Mouse (Mus musculus): ENCODE measurements at regions not wholly inside any gene's neighbourhood (a gene's known extent, or its start where the extent isn't known, plus 50 kb on each side); places are given as distances from the start of the nearest gene placed in this dataset.

DNA sequence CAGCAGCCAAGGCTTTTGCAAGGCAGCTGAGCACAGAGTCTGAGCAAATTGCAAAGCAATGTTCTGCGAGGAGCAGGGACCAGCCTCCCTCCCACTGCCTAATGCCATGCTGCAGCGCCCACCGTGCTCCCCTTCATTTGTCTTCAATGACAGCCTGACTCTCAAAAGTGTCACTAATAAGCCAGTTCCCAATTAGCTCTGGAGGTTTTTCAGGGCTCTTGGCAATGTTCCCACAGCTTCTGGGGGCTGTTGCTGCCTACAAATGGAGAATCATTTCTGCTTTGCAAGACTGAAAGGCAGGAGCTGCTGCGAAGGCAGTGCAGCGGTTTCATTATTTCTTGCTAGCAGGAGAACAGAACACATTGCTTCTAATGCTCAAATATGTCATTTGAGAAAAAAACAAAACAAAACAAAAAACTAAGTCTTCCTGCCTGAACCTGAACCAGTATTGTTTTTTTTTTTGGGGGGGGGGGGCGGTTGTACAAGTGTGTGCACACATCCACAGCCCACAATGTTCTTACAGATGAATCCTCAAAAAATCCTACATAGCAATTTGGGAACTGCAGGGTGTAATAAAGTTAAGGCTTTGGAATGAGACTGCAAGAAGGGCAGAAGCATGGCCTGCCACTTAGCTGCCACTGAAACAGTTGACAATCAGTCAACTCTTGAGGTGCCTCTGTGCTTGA lies 283.5 kb upstream of the Emcn start:
- Histone ChIP-seq H3K36me3 (no peaks in the 10 kb centered on the region), H3K4me3 (no peak overlapping the region), H3K9me3 (replicated peaks) (no peaks in the 10 kb centered on the region), H3K4me1 (no peaks in the 10 kb centered on the region), H3K27me3 (ENCODE audit: low read depth, poor library complexity, severe bottlenecking) (no peaks in the 10 kb centered on the region), H3K27ac (no peak overlapping the region)
- 69% methylated on average over 6 of the region's 6 CpGs for WGBS
- no peak for DNase-seq (ENCODE audit: low spot score)

- Histone ChIP-seq H3K27ac (no peak overlapping the region), H3K9me3 (replicated peaks) (no peaks in the 10 kb centered on the region), H3K4me3 (no peak overlapping the region), H3K4me1 (no peaks in the 10 kb centered on the region), H3K36me3 (no peaks in the 10 kb centered on the region), H3K27me3 (ENCODE audit: low read depth, poor library complexity, severe bottlenecking) (no peaks in the 10 kb centered on the region)
- WGBS: 85% methylated on average over 4 of the region's 4 CpGs
- DNase-seq (ENCODE audit: low spot score): no peak
Observed at GRCm38 (mm10) chr3:137057911-137058260, 283.0 kb upstream of the Emcn start.

DNA sequence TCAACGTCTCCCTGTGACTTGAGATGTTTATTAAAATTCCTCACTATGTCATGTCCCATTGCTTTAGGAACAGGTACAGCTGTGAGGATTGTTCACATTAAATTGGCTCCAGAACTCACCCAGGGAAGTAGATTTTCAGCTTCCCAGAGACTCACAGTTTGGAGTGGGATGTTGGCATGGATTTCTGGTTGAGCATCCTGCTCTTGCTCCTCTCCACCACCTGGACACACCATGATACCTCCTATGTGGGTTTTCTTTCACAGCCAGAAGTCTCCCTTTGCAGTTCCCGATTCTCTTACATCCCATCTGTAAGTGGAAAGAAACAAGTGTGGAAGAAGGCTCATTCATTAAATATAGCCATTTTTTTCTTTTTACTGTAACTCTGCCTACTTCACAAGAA lies 278.8 kb upstream of the Emcn start:
- Histone ChIP-seq H3K36me3 (no peaks in the 10 kb centered on the region), H3K27me3 (ENCODE audit: low read depth, poor library complexity, severe bottlenecking) (no peaks in the 10 kb centered on the region), H3K27ac (no peak overlapping the region), H3K4me1 (no peaks in the 10 kb centered on the region), H3K4me3 (no peak overlapping the region), H3K9me3 (replicated peaks) (no peaks in the 10 kb centered on the region)
- WGBS: 89% methylated on average over 2 of the region's 2 CpGs
- DNase-seq (ENCODE audit: low spot score): no peak

- WGBS: 89% methylated on average over 1 of the region's 1 CpGs
- no peak for DNase-seq (ENCODE audit: low spot score)
Observed at GRCm38 (mm10) chr3:137067336-137067735, 273.5 kb upstream of the Emcn start.

DNA sequence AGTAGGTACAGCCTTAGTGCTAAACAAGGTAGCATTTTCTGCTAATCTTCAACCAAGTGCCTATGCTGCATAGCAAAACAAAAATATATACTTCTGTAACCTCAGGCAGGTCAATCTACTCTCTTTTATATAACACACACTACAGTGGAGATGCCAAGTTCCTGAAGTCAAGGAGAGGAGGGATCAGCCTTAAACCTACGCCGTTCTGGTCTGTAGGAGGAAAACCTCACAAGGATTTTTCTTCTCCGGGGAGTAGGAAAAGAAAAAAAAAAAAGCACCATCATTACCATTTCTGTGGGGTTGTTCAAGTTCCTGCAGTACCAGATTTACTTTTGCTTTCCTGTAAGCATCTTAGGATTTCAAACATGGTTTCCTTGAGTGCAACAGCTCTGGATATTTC lies 271.5 kb upstream of the Emcn start:
- no peak for DNase-seq (ENCODE audit: low spot score)
- H3K9me3 ChIP-seq (replicated peaks): no peaks in the 10 kb centered on the region
- no peak overlapping the region for H3K27ac ChIP-seq
- no peaks in the 10 kb centered on the region for H3K27me3 ChIP-seq (ENCODE audit: low read depth, poor library complexity, severe bottlenecking)
- WGBS: 92% methylated on average over 3 of the region's 3 CpGs
- H3K36me3 ChIP-seq: no peaks in the 10 kb centered on the region
- no peak overlapping the region for H3K4me3 ChIP-seq
- H3K4me1 ChIP-seq: no peaks in the 10 kb centered on the region

More at GRCm38 (mm10) chr3:137067336-137067735, 273.5 kb upstream of the Emcn start:
- Histone ChIP-seq H3K36me3 (no peaks in the 10 kb centered on the region), H3K4me1 (no peaks in the 10 kb centered on the region), H3K27ac (no peak overlapping the region), H3K27me3 (ENCODE audit: low read depth, poor library complexity, severe bottlenecking) (no peaks in the 10 kb centered on the region), H3K4me3 (no peak overlapping the region), H3K9me3 (replicated peaks) (no peaks in the 10 kb centered on the region)

DNA sequence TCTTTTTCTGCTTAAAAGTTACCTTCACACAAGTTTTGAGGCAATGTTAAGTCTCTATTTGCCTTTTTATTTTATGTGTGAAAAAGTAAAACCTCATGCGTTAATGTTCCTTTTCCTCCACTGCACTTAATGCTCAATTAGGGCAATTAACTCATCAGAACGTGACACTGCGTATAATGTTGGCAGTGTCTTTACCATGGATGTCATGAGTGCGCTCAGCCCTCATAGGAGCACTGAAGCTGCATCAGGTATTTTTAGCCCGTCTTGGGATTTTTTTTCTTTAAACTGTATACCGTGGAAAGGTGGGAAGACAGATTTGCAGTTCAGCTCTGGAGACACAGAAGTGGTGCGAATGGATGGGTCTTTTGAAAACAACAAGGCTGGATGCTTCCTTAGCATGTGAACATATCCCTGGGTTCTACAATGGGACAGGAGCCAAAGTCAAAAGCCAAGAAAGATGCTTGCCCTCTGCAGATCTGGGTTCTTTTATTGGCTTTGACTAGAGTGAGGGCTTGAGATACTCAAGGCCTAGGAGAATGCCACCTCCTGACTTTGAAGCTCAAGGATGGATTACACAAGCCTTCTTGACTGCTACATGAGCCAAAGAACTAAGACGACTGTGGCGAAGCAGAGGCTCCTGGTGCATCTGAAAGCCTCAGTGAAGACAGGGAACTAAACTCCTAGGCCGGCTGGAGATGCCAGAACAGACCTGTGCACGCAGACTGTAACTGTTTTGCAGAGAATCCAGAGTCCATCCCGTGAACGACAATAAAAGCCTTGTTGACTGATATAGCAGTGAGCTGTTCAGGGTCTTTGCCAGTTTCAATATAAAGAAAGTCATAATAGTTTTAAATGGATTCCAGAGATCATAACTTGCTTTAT lies 262.9 kb upstream of the Emcn start:
- DNase-seq (ENCODE audit: low spot score): no peak
- no peaks in the 10 kb centered on the region for H3K4me1 ChIP-seq
- WGBS: 91% methylated on average over 13 of the region's 13 CpGs

GRCm38 (mm10) chr3:137078600-137078975 lies 262.3 kb upstream of the Emcn start:
- Histone ChIP-seq H3K27ac (no peak overlapping the region), H3K9me3 (replicated peaks) (no peaks in the 10 kb centered on the region), H3K4me1 (no peaks in the 10 kb centered on the region), H3K36me3 (no peaks in the 10 kb centered on the region), H3K27me3 (ENCODE audit: low read depth, poor library complexity, severe bottlenecking) (no peaks in the 10 kb centered on the region), H3K4me3 (no peak overlapping the region)
- no peak for DNase-seq (ENCODE audit: low spot score)
- 86% methylated on average over 3 of the region's 3 CpGs for WGBS

More for the DNA sequence above, 262.9 kb upstream of the Emcn start:
- H3K9me3 ChIP-seq (replicated peaks): no peaks in the 10 kb centered on the region
- no peaks in the 10 kb centered on the region for H3K36me3 ChIP-seq
- no peak overlapping the region for H3K4me3 ChIP-seq
- no peaks in the 10 kb centered on the region for H3K27me3 ChIP-seq (ENCODE audit: low read depth, poor library complexity, severe bottlenecking)
- H3K27ac ChIP-seq: no peak overlapping the region

DNA sequence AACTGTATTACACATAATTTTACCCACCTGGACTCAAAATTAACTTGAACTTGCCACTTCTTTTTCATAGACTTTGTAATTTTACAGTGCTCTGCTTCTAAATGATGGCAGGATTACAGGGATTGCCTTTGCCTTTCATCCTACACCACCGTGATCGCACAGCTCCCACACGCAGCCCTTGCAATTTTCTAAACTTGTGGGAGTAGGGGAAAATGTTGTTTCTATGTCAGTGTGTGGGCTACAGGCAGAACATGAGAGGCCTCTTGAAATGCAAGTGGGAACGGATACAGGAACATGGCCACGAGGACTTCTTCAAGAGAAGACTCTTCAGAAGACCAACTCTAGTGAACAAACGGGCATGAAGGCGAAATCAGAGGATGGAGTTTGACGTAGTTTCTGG lies 254.0 kb upstream of the Emcn start:
- Histone ChIP-seq H3K36me3 (no peaks in the 10 kb centered on the region), H3K27me3 (ENCODE audit: low read depth, poor library complexity, severe bottlenecking) (no peaks in the 10 kb centered on the region), H3K4me1 (no peaks in the 10 kb centered on the region), H3K4me3 (no peak overlapping the region), H3K9me3 (replicated peaks) (no peaks in the 10 kb centered on the region), H3K27ac (no peak overlapping the region)
- 91% methylated on average over 8 of the region's 8 CpGs for WGBS
- no peak for DNase-seq (ENCODE audit: low spot score)

DNA sequence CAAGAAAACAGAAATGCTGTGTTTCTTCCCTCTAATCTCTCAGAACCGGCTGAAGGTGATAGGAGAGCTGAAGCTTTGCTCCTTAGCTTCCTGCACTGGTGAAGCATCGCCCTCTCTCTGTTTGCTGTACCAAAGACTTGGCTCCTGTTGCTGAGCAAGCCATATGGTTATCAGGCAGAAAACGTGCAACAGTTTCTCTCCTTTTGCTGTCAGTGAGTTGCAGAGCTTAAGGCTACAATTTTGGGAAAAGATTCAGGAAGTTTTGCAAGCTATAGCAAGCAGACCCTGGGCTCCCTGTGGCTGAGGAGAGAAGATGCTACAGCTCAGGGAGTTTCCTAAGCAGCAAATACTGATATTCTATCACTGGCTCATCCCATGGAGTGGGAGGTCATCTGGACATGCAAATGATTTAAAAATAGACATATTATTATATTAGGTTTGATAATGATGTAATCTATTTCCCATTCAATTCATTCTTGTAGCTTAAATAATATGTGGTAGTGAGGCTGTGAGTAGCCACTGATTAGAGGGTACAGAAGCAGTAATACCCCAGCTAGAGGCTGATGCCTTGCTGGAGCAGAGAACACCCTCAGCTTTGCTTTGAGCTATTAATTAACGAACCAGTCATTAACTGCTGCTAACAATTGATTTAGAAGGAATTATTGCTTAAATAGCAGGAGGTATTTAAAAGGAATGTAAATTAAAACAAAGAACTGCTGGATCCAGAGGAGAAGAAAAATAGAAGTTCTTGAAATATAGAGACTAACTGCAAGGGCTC lies 240.1 kb upstream of the Emcn start:
- WGBS: 65% methylated on average over 4 of the region's 4 CpGs
- Histone ChIP-seq H3K36me3 (no peaks in the 10 kb centered on the region), H3K4me1 (no peaks in the 10 kb centered on the region), H3K27ac (no peak overlapping the region), H3K9me3 (replicated peaks) (no peaks in the 10 kb centered on the region), H3K27me3 (ENCODE audit: low read depth, poor library complexity, severe bottlenecking) (no peaks in the 10 kb centered on the region), H3K4me3 (no peak overlapping the region)
- no peak for DNase-seq (ENCODE audit: low spot score)

- Histone ChIP-seq H3K9me3 (replicated peaks) (no peaks in the 10 kb centered on the region), H3K27me3 (ENCODE audit: low read depth, poor library complexity, severe bottlenecking) (no peaks in the 10 kb centered on the region), H3K36me3 (no peaks in the 10 kb centered on the region), H3K27ac (no peak overlapping the region), H3K4me3 (no peak overlapping the region), H3K4me1 (no peaks in the 10 kb centered on the region)
- DNase-seq (ENCODE audit: low spot score): no peak
- WGBS: 90% methylated on average over 1 of the region's 1 CpGs
Observed at GRCm38 (mm10) chr3:137105930-137106329, 234.9 kb upstream of the Emcn start.

DNA sequence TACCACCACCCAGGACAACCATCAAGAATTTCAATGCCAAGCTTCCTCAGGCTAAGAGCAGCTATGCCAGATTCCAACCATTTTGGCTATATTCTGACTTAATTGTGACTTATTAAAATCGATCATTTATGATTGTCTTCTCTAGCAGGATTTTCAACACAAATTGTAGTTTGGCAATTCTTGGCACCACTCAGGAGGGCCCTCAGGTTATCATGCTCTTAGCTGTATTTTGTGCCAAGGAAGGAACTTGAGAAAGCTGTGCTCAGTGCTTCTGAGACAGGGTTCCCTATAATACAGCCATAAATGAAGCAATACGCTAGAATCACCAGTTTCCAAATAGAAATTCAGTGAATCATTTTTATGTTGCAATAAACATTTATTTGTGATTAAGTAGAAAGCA lies 232.7 kb upstream of the Emcn start:
- no peak overlapping the region for H3K4me3 ChIP-seq
- H3K9me3 ChIP-seq (replicated peaks): no peaks in the 10 kb centered on the region
- H3K27ac ChIP-seq: no peak overlapping the region
- H3K36me3 ChIP-seq: no peaks in the 10 kb centered on the region
- DNase-seq (ENCODE audit: low spot score): no peak
- no peaks in the 10 kb centered on the region for H3K4me1 ChIP-seq
- no peaks in the 10 kb centered on the region for H3K27me3 ChIP-seq (ENCODE audit: low read depth, poor library complexity, severe bottlenecking)
- 92% methylated on average over 2 of the region's 2 CpGs for WGBS

GRCm38 (mm10) chr3:137109786-137110185 lies 231.1 kb upstream of the Emcn start:
- DNase-seq (ENCODE audit: low spot score): no peak
- Histone ChIP-seq H3K27me3 (ENCODE audit: low read depth, poor library complexity, severe bottlenecking) (no peaks in the 10 kb centered on the region), H3K9me3 (replicated peaks) (no peaks in the 10 kb centered on the region), H3K36me3 (no peaks in the 10 kb centered on the region), H3K4me1 (no peaks in the 10 kb centered on the region), H3K4me3 (no peak overlapping the region), H3K27ac (no peak overlapping the region)
- WGBS: 92% methylated on average over 9 of the region's 9 CpGs

GRCm38 (mm10) chr3:137110485-137110884 lies 230.4 kb upstream of the Emcn start:
- H3K9me3 ChIP-seq (replicated peaks): no peaks in the 10 kb centered on the region
- H3K4me3 ChIP-seq: no peak overlapping the region
- no peak overlapping the region for H3K27ac ChIP-seq
- H3K4me1 ChIP-seq: no peaks in the 10 kb centered on the region
- no peak for DNase-seq (ENCODE audit: low spot score)
- H3K36me3 ChIP-seq: no peaks in the 10 kb centered on the region
- 80% methylated on average over 4 of the region's 4 CpGs for WGBS
- no peaks in the 10 kb centered on the region for H3K27me3 ChIP-seq (ENCODE audit: low read depth, poor library complexity, severe bottlenecking)
